Mouse (Mus musculus): ENCODE measurements around the gene Slit3. TPM values are rescaled to one million over a fixed set of nuclear protein-coding genes. Genes with fewer than 3 reads are reported as not detected.

Slit3 gene
- polyA plus RNA-seq, 1 experiment from 2014 or later, result 15.0 TPM

GRCm38 (mm10) chr11:35416402-35417093 lies 295.5 kb downstream of the Slit3 start:
- no peaks in the 10 kb centered on the region for H3K9me3 ChIP-seq (replicated peaks)
- H3K4me1 ChIP-seq, result peaks cover 15% of the 10 kb centered on the region
- WGBS, result 66% methylated on average over 14 of the region's 14 CpGs
- H3K27ac ChIP-seq (replicated peaks), result no peak overlapping the region
- peaks cover 13% of the 10 kb centered on the region; the same call in 1 of the 2 replicates for H3K27me3 ChIP-seq (ENCODE audit: low read depth, poor library complexity, severe bottlenecking)
- no peak overlapping the region for H3K4me3 ChIP-seq
- H3K36me3 ChIP-seq, result no peaks in the 10 kb centered on the region
- DNase-seq (ENCODE audit: low spot score), result no peak

- 68% methylated on average over 13 of the region's 13 CpGs for WGBS
- no peaks in the 10 kb centered on the region for H3K9me3 ChIP-seq (replicated peaks)
- H3K4me3 ChIP-seq, result no peak overlapping the region
- H3K27me3 ChIP-seq (ENCODE audit: low read depth, poor library complexity, severe bottlenecking), result peaks cover 13% of the 10 kb centered on the region; the same call in 1 of the 2 replicates
- DNase-seq (ENCODE audit: low spot score), result no peak
- peaks cover 15% of the 10 kb centered on the region for H3K4me1 ChIP-seq
- no peak overlapping the region for H3K27ac ChIP-seq (replicated peaks)
- H3K36me3 ChIP-seq, result no peaks in the 10 kb centered on the region
These were observed 297.0 kb downstream of the Slit3 start for GRCm38 (mm10) chr11:35417911-35418552.

- no peak overlapping the region for H3K27ac ChIP-seq (replicated peaks)
These were observed 298.0 kb downstream of the Slit3 start for GRCm38 (mm10) chr11:35419013-35419412.

GRCm38 (mm10) chr11:35421728-35422127 lies 300.7 kb downstream of the Slit3 start:
- no peaks in the 10 kb centered on the region for H3K9me3 ChIP-seq (replicated peaks)
- no peak overlapping the region for H3K27ac ChIP-seq (replicated peaks)
- DNase-seq (ENCODE audit: low spot score), result no peak
- peaks cover 3% of the 10 kb centered on the region; the same call in 1 of the 2 replicates for H3K27me3 ChIP-seq (ENCODE audit: low read depth, poor library complexity, severe bottlenecking)
- peaks cover 2% of the 10 kb centered on the region; the same call in 1 of the 2 replicates for H3K4me1 ChIP-seq
- no peaks in the 10 kb centered on the region for H3K36me3 ChIP-seq
- WGBS, result 77% methylated on average over 4 of the region's 4 CpGs
- H3K4me3 ChIP-seq, result no peak overlapping the region

More at GRCm38 (mm10) chr11:35419013-35419412, 298.0 kb downstream of the Slit3 start:
- Histone ChIP-seq H3K4me3 (no peak overlapping the region), H3K27me3 (ENCODE audit: low read depth, poor library complexity, severe bottlenecking) (peaks cover 13% of the 10 kb centered on the region; the same call in 1 of the 2 replicates), H3K36me3 (no peaks in the 10 kb centered on the region), H3K9me3 (replicated peaks) (no peaks in the 10 kb centered on the region), H3K4me1 (peaks cover 15% of the 10 kb centered on the region)
- no peak for DNase-seq (ENCODE audit: low spot score)
- 89% methylated on average over 5 of the region's 5 CpGs for WGBS

- 70% methylated on average over 7 of the region's 7 CpGs for WGBS
- no peaks in the 10 kb centered on the region for H3K36me3 ChIP-seq
- no peaks in the 10 kb centered on the region for H3K4me1 ChIP-seq
- no peaks in the 10 kb centered on the region for H3K9me3 ChIP-seq (replicated peaks)
- DNase-seq (ENCODE audit: low spot score), result no peak
- no peak overlapping the region for H3K27ac ChIP-seq (replicated peaks)
- H3K4me3 ChIP-seq, result no peak overlapping the region
- H3K27me3 ChIP-seq (ENCODE audit: low read depth, poor library complexity, severe bottlenecking), result peaks cover 12% of the 10 kb centered on the region; the same call in 1 of the 2 replicates
These were observed 307.0 kb downstream of the Slit3 start for GRCm38 (mm10) chr11:35428036-35428435.

- Histone ChIP-seq H3K4me1 (no peaks in the 10 kb centered on the region), H3K36me3 (no peaks in the 10 kb centered on the region), H3K27me3 (ENCODE audit: low read depth, poor library complexity, severe bottlenecking) (peaks cover 21% of the 10 kb centered on the region), H3K4me3 (no peak overlapping the region), H3K9me3 (replicated peaks) (no peaks in the 10 kb centered on the region), H3K27ac (replicated peaks) (no peak overlapping the region)
- DNase-seq (ENCODE audit: low spot score), result no peak
- WGBS, result 85% methylated on average over 8 of the region's 8 CpGs
These were observed 310.1 kb downstream of the Slit3 start for GRCm38 (mm10) chr11:35431130-35431529.

- Histone ChIP-seq H3K9me3 (replicated peaks) (no peaks in the 10 kb centered on the region), H3K36me3 (no peaks in the 10 kb centered on the region), H3K4me3 (no peak overlapping the region), H3K4me1 (peaks cover 11% of the 10 kb centered on the region), H3K27ac (replicated peaks) (no peak overlapping the region), H3K27me3 (ENCODE audit: low read depth, poor library complexity, severe bottlenecking) (peaks cover 69% of the 10 kb centered on the region)
- WGBS, result 80% methylated on average over 6 of the region's 6 CpGs
- DNase-seq (ENCODE audit: low spot score), result no peak
These were observed 316.5 kb downstream of the Slit3 start for GRCm38 (mm10) chr11:35437510-35437909.

- peak; percentile 44 for DNase-seq (ENCODE audit: low spot score)
- no peaks in the 10 kb centered on the region for H3K36me3 ChIP-seq
- peaks cover 89% of the 10 kb centered on the region for H3K27me3 ChIP-seq (ENCODE audit: low read depth, poor library complexity, severe bottlenecking)
- WGBS, result 46% methylated on average over 11 of the region's 11 CpGs
- H3K27ac ChIP-seq (replicated peaks), result 0 out of 2 replicates have a peak overlapping the region, but pooled peaks have one; percentile 23
- H3K4me3 ChIP-seq, result no peak overlapping the region
- no peaks in the 10 kb centered on the region for H3K9me3 ChIP-seq (replicated peaks)
- H3K4me1 ChIP-seq, result peaks cover 23% of the 10 kb centered on the region
These were observed 319.2 kb downstream of the Slit3 start for GRCm38 (mm10) chr11:35440186-35440585.

GRCm38 (mm10) chr11:35444489-35445100 lies 323.6 kb downstream of the Slit3 start:
- WGBS, result 66% methylated on average over 6 of the region's 6 CpGs
- peak; percentile 30 for DNase-seq (ENCODE audit: low spot score)
- peaks cover 26% of the 10 kb centered on the region for H3K4me1 ChIP-seq
- no peaks in the 10 kb centered on the region for H3K36me3 ChIP-seq
- H3K9me3 ChIP-seq (replicated peaks), result no peaks in the 10 kb centered on the region
- no peak overlapping the region for H3K4me3 ChIP-seq
- peaks cover 100% of the 10 kb centered on the region for H3K27me3 ChIP-seq (ENCODE audit: low read depth, poor library complexity, severe bottlenecking)
- no peak overlapping the region for H3K27ac ChIP-seq (replicated peaks)

GRCm38 (mm10) chr11:35447951-35448350 lies 326.9 kb downstream of the Slit3 start:
- Histone ChIP-seq H3K36me3 (no peaks in the 10 kb centered on the region), H3K4me1 (peaks cover 29% of the 10 kb centered on the region), H3K9me3 (replicated peaks) (no peaks in the 10 kb centered on the region), H3K4me3 (no peak overlapping the region), H3K27ac (replicated peaks) (no peak overlapping the region), H3K27me3 (ENCODE audit: low read depth, poor library complexity, severe bottlenecking) (peaks cover 100% of the 10 kb centered on the region)
- no peak for DNase-seq (ENCODE audit: low spot score)
- WGBS, result 88% methylated on average over 9 of the region's 9 CpGs

GRCm38 (mm10) chr11:35449199-35449598 lies 328.2 kb downstream of the Slit3 start:
- WGBS, result 94% methylated on average over 6 of the region's 6 CpGs
- Histone ChIP-seq H3K36me3 (no peaks in the 10 kb centered on the region), H3K4me1 (peaks cover 39% of the 10 kb centered on the region), H3K4me3 (no peak overlapping the region), H3K9me3 (replicated peaks) (no peaks in the 10 kb centered on the region), H3K27ac (replicated peaks) (no peak overlapping the region), H3K27me3 (ENCODE audit: low read depth, poor library complexity, severe bottlenecking) (peaks cover 100% of the 10 kb centered on the region)
- no peak for DNase-seq (ENCODE audit: low spot score)

- Histone ChIP-seq H3K4me1 (peaks cover 42% of the 10 kb centered on the region), H3K27ac (replicated peaks) (no peak overlapping the region), H3K9me3 (replicated peaks) (no peaks in the 10 kb centered on the region), H3K36me3 (no peaks in the 10 kb centered on the region), H3K4me3 (no peak overlapping the region), H3K27me3 (ENCODE audit: low read depth, poor library complexity, severe bottlenecking) (peaks cover 92% of the 10 kb centered on the region)
- 30% methylated on average over 4 of the region's 4 CpGs for WGBS
- peak; percentile 79 for DNase-seq (ENCODE audit: low spot score)
These were observed 330.6 kb downstream of the Slit3 start for GRCm38 (mm10) chr11:35451636-35452035.

- 13% methylated on average over 5 of the region's 5 CpGs for WGBS
- DNase-seq (ENCODE audit: low spot score), result peak; percentile 76
- H3K4me1 ChIP-seq, result peaks cover 42% of the 10 kb centered on the region
- peaks cover 92% of the 10 kb centered on the region for H3K27me3 ChIP-seq (ENCODE audit: low read depth, poor library complexity, severe bottlenecking)
- no peak overlapping the region for H3K4me3 ChIP-seq
- no peaks in the 10 kb centered on the region for H3K36me3 ChIP-seq
- H3K27ac ChIP-seq (replicated peaks), result peak overlapping the region; percentile 72; the same call in 1 of the 2 replicates
- no peaks in the 10 kb centered on the region for H3K9me3 ChIP-seq (replicated peaks)
These were observed 331.4 kb downstream of the Slit3 start for GRCm38 (mm10) chr11:35452413-35452812.

Data from midbrain, embryonic 10.5 days (tissue).